Mouse (Mus musculus) Patski (cell line): Measurements from ENCODE around the gene Srpk1. TPM values are rescaled to one million over a fixed set of nuclear protein-coding genes. Genes with fewer than 3 reads are reported as not detected.
A peak's percentile ranks its signal among the peaks of the same experiment; 100 is the strongest.
"Not testable (repeated sequence)": the region's sequence is repeated elsewhere in the genome, so short reads cannot be mapped to it uniquely, and the experiment has no call there.

Experiments used
- ATAC-seq: fragments of 100-300 bp; one replicate; pipeline ENCODE4 v1.8.0; 2021
- CTCF ChIA-PET: fragments of 350-600 bp; sonication (Branson Sonifier 250); formaldehyde crosslinking; loops from one replicate; lab custom pipeline; 2022; ENCODE audit warnings: inconsistent platforms; lab: Charles Lee
- POLR2A ChIA-PET: fragments of 350-600 bp; sonication (Branson Sonifier 250); formaldehyde crosslinking; loops from one replicate; lab custom pipeline; 2022; ENCODE audit warnings: antibody characterized with exemption, inconsistent platforms; lab: Charles Lee
- DNase-seq: peaks from one replicate; pipeline ENCODE4 v3.0.0-alpha.2; 2011; ENCODE audit warnings: low read depth, low spot score
- H3K27me3 ChIP-seq: fragments of 371-371 bp; one replicate; pipeline ENCODE4 v1.5.1; 2021
- CTCF ChIP-seq: fragments of 100-300 bp; IDR thresholded peaks from one replicate; pipeline ENCODE4 v1.5.1; 2021
- in situ Hi-C: fragments of 300-500 bp; cut with MboI; formaldehyde crosslinking; loops from 3 replicates; pipeline ENCODE4 v1.11.1; 2018; ENCODE audit warnings: low pct_unique_long_range_greater_than_20kb, mixed read lengths
- polyA plus RNA-seq: library from polyadenylated mRNA; unstranded; gene quantifications from one replicate; pipeline ENCODE4 v1.2.3, GENCODE M21; 2021

The Srpk1 gene
- polyA plus RNA-seq, 1 experiment from 2014 or later = 103 TPM

DNA sequence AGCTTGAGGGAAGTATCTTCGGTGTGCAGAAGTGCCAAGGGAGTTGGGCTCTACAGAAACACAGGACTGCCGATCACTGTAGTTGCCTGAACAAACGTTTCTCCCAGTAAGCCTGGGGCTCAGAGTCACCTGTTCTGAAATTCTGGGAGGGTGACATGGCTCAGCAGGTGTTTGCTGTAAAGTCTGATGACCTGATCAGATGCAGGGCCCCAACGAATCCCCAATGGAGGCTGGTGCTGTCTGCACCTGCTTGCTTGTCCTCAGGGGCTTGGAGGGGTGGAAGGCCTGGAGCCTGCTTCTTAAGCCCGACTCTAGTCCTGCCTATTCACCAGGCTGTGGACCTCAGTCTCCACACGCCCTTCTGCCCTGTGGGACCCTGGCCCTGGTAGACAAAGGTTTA lies 64.7 kb downstream of the Srpk1 start:
- no peak for TF ChIP-seq CTCF
- ChIA-PET POLR2A (no interaction called here), CTCF (interaction anchor here (0.5 kb wide), 1 partner anchor 138 kb away, joined by 3 read pairs; no protein-coding TSS in a partner anchor)
- ATAC-seq (no peak), DNase-seq (no peak)
- H3K27me3 ChIP-seq = peaks cover 4% of the 10 kb centered on the region
- in situ Hi-C loops = no loop called here

DNA sequence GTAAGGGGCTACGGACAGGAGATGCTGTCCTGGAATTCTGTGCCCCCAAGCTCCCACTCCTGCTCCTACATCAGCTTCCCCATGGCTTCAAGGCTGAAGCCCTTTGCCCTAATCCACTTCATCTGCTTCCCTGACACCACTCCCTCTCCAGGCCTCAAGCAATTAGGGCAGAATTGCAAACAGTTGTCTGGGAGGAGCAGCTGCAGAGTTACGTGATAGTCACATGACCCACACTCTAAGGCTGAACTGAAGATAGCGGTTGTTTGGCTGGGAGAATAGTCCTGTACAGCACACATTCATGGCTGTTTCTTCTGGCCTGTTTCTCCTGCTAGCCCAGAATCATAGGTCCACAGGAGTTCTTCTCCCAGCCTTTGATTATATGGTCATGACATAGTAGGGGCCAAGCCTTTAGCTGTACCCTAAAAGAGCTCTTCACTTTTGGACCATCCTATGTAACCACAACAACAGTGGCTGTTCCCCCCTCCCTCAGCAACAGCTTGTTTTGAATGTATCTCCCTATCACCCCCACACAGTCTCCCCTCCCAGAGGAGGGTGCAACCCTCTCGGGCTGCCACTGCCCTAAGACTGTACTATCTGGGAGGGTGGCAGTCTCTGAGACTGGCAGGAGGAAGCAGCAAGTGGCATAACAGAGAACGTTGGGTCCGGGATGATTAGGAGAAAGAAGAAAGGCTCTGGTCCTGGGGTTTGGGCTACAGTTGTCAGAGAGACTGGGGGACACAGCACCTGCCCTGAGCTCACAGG lies 65.7 kb downstream of the Srpk1 start:
- ATAC-seq (no peak), DNase-seq (no peak)
- ChIA-PET POLR2A (no interaction called here), CTCF (no interaction called here)
- in situ Hi-C loops = no loop called here
- H3K27me3 ChIP-seq = peaks cover 4% of the 10 kb centered on the region
- TF ChIP-seq CTCF = no peak

GRCm38 (mm10) chr17:28554021-28554420 lies 68.5 kb downstream of the Srpk1 start:
- DNase-seq, in situ Hi-C loops, ATAC-seq, CTCF ChIA-PET, POLR2A ChIA-PET: not testable (repeated sequence)
- H3K27me3 ChIP-seq = peaks cover 12% of the 10 kb centered on the region

DNA sequence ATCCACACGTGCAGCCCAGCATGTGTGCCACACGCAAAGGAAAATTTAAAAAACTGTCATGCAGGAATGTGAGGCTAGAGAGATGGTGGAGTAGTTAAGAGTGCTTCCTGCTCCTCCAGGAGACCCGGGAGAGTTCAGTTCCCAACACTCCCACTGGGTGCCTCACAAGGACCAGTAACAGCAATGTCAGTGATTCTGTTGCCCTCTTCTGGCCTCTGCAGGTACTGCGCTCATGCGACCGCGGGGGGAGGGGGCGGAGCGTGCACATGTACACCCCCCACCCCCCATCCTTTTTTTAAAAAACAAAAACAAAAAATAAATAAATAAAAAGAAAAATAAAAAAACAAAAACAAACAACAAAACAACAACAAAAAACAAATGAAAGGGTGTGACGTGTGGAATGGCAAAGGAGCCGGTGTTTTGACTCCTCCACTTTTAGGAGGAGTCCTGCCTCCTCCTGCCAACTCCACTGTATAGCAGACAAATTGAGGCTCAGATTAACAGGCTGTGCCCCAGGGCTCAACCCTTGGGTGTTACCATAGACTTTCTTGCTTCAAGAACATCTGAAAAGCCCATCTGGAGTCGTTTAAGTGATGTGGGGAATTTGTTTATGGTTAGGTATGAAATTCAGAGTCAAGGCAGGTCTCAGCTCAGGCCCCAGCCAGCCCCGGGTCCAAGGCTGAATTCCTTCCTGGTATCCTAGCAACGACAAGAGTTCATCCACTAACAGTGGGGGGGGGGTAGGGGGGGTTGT lies 69.3 kb downstream of the Srpk1 start:
- ChIA-PET POLR2A (no interaction called here), CTCF (interaction anchor here (0.6 kb wide), 1 partner anchor 147 kb away, joined by 3 read pairs; no protein-coding TSS in a partner anchor)
- TF ChIP-seq CTCF = peak; percentile 91
- DNase-seq = peak; percentile 7
- peak; percentile 41 for ATAC-seq
- H3K27me3 ChIP-seq = peaks cover 12% of the 10 kb centered on the region
- in situ Hi-C loops = no loop called here

- ChIA-PET CTCF (interaction anchor here (0.8 kb wide), 1 partner anchor 136 kb away, joined by 3 read pairs; no protein-coding TSS in a partner anchor), POLR2A (no interaction called here)
- ATAC-seq (no peak), DNase-seq (no peak)
- in situ Hi-C loops = loop anchor here (25.0 kb wide), 1 partner anchor 337 kb away; the partner anchor contains the start of gene Def6
- H3K27me3 ChIP-seq = peaks cover 7% of the 10 kb centered on the region
- no peak for TF ChIP-seq CTCF
These were observed 73.4 kb downstream of the Srpk1 start, which contains the start of gene Clpsl2 for GRCm38 (mm10) chr17:28549111-28549510. TSS of gene Clpsl2 (plus strand) at chr17:28549411.

- no peak for TF ChIP-seq CTCF
- DNase-seq (no peak), ATAC-seq (no peak)
- ChIA-PET CTCF (interaction anchor here (0.8 kb wide), 1 partner anchor 136 kb away, joined by 3 read pairs; no protein-coding TSS in a partner anchor), POLR2A (no interaction called here)
- H3K27me3 ChIP-seq = peaks cover 7% of the 10 kb centered on the region
- in situ Hi-C loops = loop anchor here (25.0 kb wide), 1 partner anchor 336 kb away; the partner anchor contains the start of gene Def6
These were observed 74.0 kb downstream of the Srpk1 start for GRCm38 (mm10) chr17:28548550-28548949.

DNA sequence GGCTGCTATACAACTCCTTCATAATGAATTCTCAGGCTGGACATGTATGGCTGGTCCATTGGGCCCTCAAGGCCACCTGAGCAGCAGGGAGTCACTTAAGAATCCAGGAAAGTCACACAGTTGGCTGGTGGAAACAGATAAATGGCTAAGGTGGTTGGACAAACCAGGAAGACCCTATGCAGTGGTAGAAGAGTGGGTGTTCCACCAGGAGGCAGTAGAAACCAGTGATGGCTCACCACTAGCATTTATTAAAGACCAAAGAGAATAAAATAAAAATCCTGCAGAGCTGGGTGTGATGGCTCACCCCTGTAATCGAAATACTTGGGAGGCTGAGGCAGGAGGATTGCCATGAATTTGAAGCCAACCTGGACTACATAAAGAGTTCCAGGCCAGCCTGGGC lies 75.6 kb downstream of the Srpk1 start:
- peaks cover 7% of the 10 kb centered on the region for H3K27me3 ChIP-seq
- in situ Hi-C loops = loop anchor here (25.0 kb wide), 1 partner anchor 335 kb away; the partner anchor contains the start of gene Def6
- TF ChIP-seq CTCF = no peak
- ATAC-seq (no peak), DNase-seq (no peak)
- ChIA-PET POLR2A (interaction anchor here (0.5 kb wide), 1 partner anchor 24 kb away, joined by 3 read pairs; no protein-coding TSS in a partner anchor), CTCF (no interaction called here)

DNA sequence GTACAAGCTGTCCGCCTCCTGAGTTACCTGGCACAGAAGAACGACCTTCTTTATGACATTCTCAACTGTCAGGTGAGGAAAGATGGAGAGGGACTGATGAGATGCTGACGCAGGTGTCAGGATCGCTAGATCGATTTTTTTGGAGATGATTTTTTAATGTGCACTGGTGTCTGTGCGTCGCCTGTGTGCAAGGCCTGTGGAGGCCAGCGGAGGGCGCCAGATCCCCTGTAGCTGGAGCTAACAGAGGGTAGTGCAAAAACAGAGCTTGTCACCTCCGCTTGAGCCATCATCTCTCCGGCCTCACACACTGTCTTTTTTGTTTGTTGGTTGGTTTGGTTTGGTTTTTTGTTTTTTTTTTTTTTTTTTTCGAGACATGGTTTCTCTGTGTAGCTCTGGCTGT lies 84.6 kb downstream of the Srpk1 start:
- no peaks in the 10 kb centered on the region for H3K27me3 ChIP-seq
- DNase-seq (no peak), ATAC-seq (no peak)
- in situ Hi-C loops = loop anchor here (25.0 kb wide), 1 partner anchor 326 kb away; the partner anchor contains the start of gene Def6
- no peak for TF ChIP-seq CTCF
- CTCF ChIA-PET = interaction anchor here (2.2 kb wide), 1 partner anchor 10 kb away, joined by 6 read pairs; no protein-coding TSS in a partner anchor
- POLR2A ChIA-PET = no interaction called here

Other genes starting within 250 kb of the Srpk1 start
- gene Fkbp5, start 105.2 kb downstream of the Srpk1 start, polyA plus RNA-seq = 9.2 TPM
- gene Armc12, start 91.9 kb downstream of the Srpk1 start, polyA plus RNA-seq = not detected
- not detected for gene Clpsl2, start 73.3 kb downstream of the Srpk1 start, polyA plus RNA-seq
- gene Clps, start 61.9 kb downstream of the Srpk1 start, polyA plus RNA-seq = not detected
- gene Lhfpl5, start 47.1 kb downstream of the Srpk1 start, polyA plus RNA-seq = 0.09 TPM
- gene Slc26a8, start 67.5 kb upstream of the Srpk1 start, polyA plus RNA-seq = 0.73 TPM
- gene Mapk14, start 68.6 kb upstream of the Srpk1 start, polyA plus RNA-seq = 77.9 TPM
- gene AC170998.1, start 103.4 kb upstream of the Srpk1 start, polyA plus RNA-seq = 30.9 TPM
- gene Mapk13, start 146.6 kb upstream of the Srpk1 start, polyA plus RNA-seq = 0.23 TPM
- 31.4 TPM for gene Brpf3, start 178.4 kb upstream of the Srpk1 start, polyA plus RNA-seq
- not detected for gene Pnpla1, start 235.7 kb upstream of the Srpk1 start, polyA plus RNA-seq